Comparison of ENCODE assay signal across 21 mouse cellular contexts in genomic region chr13:78177381-78177950, GRCm38 (mm10). TPM values are rescaled to one million over a fixed set of nuclear protein-coding genes. Genes with fewer than 3 reads are reported as not detected.
DNase-seq lines count a peak whose midpoint lies in the region; ATAC-seq and TF ChIP-seq lines count a peak whose summit lies in the region.
"Had no signal": no experiment of that assay in that cellular context is flagged by ENCODE, and none has a peak within 500 bp of the region (broad histone marks: within the 10 kb centered on the region; RNA-seq: fewer than 3 reads in every experiment).

No protein-coding gene starts in this region.

- no peak for ATAC-seq in stomach, embryonic 15.5 days (ENCODE audit: insufficient read depth, low FRiP score, low read depth)
- no peak for ATAC-seq in stomach, postnatal 0 days (ENCODE audit: low FRiP score, low TSS enrichment)
- no peak for ATAC-seq in forebrain, embryonic 14.5 days
- ATAC-seq in hindbrain, embryonic 15.5 days (ENCODE audit: low FRiP score, low read depth): no peak
- ATAC-seq in CD4-positive, CD25-positive, alpha-beta regulatory T cell, adult 4 months: no peak

- H3K27me3 ChIP-seq in stomach, embryonic 15.5 days (replicated peaks): peaks cover 44% of the 10 kb centered on the region
- H3K27me3 ChIP-seq in stomach, postnatal 0 days (ENCODE audit: control insufficient read depth, insufficient read depth, low read length): peaks cover 2% of the 10 kb centered on the region
- H3K27me3 ChIP-seq in forebrain, embryonic 14.5 days (replicated peaks; ENCODE audit: control insufficient read depth, insufficient read depth, low read length): peaks cover 20% of the 10 kb centered on the region
- peaks cover 33% of the 10 kb centered on the region for H3K27me3 ChIP-seq in hindbrain, embryonic 15.5 days

- no peaks in the 10 kb centered on the region for H3K36me3 ChIP-seq in stomach, embryonic 15.5 days
- H3K36me3 ChIP-seq in stomach, postnatal 0 days (ENCODE audit: control insufficient read depth, insufficient read depth, low read length): no peaks in the 10 kb centered on the region
- H3K36me3 ChIP-seq in forebrain, embryonic 14.5 days (ENCODE audit: control insufficient read depth, insufficient read depth, low read length): no peaks in the 10 kb centered on the region
- H3K36me3 ChIP-seq in hindbrain, embryonic 15.5 days: no peaks in the 10 kb centered on the region
- H3K36me3 ChIP-seq: embryonic facial prominence, embryonic 15.5 days; G1E; heart, embryonic 15.5 days; limb, embryonic 15.5 days; neural tube, embryonic 12.5 days had no signal

- H3K9me3 ChIP-seq in stomach, embryonic 15.5 days: no peaks in the 10 kb centered on the region
- H3K9me3 ChIP-seq in stomach, postnatal 0 days (ENCODE audit: control insufficient read depth, low read length): no peaks in the 10 kb centered on the region
- H3K9me3 ChIP-seq in forebrain, embryonic 14.5 days (replicated peaks; ENCODE audit: control insufficient read depth, low read length): no peaks in the 10 kb centered on the region
- no peaks in the 10 kb centered on the region for H3K9me3 ChIP-seq in hindbrain, embryonic 15.5 days
- H3K9me3 ChIP-seq: embryonic facial prominence, embryonic 15.5 days; G1E; heart, embryonic 15.5 days; limb, embryonic 15.5 days; neural tube, embryonic 12.5 days had no signal

- peaks cover 9% of the 10 kb centered on the region; the same call in 1 of the 2 replicates for H3K4me1 ChIP-seq in stomach, embryonic 15.5 days
- H3K4me1 ChIP-seq in stomach, postnatal 0 days (replicated peaks; ENCODE audit: control insufficient read depth, insufficient read depth): no peaks in the 10 kb centered on the region
- H3K4me1 ChIP-seq in forebrain, embryonic 14.5 days (ENCODE audit: control insufficient read depth, insufficient read depth, low read length): peaks cover 10% of the 10 kb centered on the region; the same call in 1 of the 2 replicates
- H3K4me1 ChIP-seq in hindbrain, embryonic 15.5 days (replicated peaks): peaks cover 21% of the 10 kb centered on the region

- H3K9ac ChIP-seq in stomach, embryonic 15.5 days: no peak overlapping the region
- no peak overlapping the region for H3K9ac ChIP-seq in stomach, postnatal 0 days (ENCODE audit: low read length)
- H3K9ac ChIP-seq in forebrain, embryonic 14.5 days (ENCODE audit: low read length): peak overlapping the region; percentile 81
- H3K9ac ChIP-seq in hindbrain, embryonic 15.5 days: no peak overlapping the region
- H3K9ac ChIP-seq: embryonic facial prominence, embryonic 15.5 days; heart, embryonic 15.5 days; limb, embryonic 15.5 days; neural tube, embryonic 12.5 days had no signal

- H3K4me2 ChIP-seq in stomach, embryonic 15.5 days: no peak overlapping the region
- H3K4me2 ChIP-seq in stomach, postnatal 0 days (replicated peaks; ENCODE audit: low read depth): no peak overlapping the region
- peak overlapping the region; percentile 55 for H3K4me2 ChIP-seq in forebrain, embryonic 14.5 days (ENCODE audit: low read length)
- H3K4me2 ChIP-seq in hindbrain, embryonic 15.5 days: peak overlapping the region; percentile 69; the same call in 1 of the 2 replicates
- H3K4me2 ChIP-seq: embryonic facial prominence, embryonic 15.5 days; heart, embryonic 15.5 days; limb, embryonic 15.5 days had no signal

- no peak for TF ChIP-seq EP300 in stomach, postnatal 0 days (optimal IDR thresholded peaks at IDR 0.05)

- no peak for DNase-seq in stomach, postnatal 0 days (ENCODE audit: low spot score)
- DNase-seq in forebrain, embryonic 14.5 days (ENCODE audit: low spot score): peak; percentile 42
- DNase-seq in liver: no peak
- DNase-seq in urinary bladder, adult 18-20 months (ENCODE audit: low spot score in 2 of 2): no peak
- DNase-seq: adrenal gland, postnatal 10 days; cerebellum, adult 11-12 months; cerebellum, postnatal 36 days; heart, adult 18-20 months; kidney, adult 18-20 months; kidney, postnatal 14 days; lung, adult 18-20 months; right cerebral cortex, postnatal 14 days; thymus, postnatal 25 days had no signal

- no peak overlapping the region for H3K4me3 ChIP-seq in stomach, embryonic 15.5 days (replicated peaks)
- H3K4me3 ChIP-seq in stomach, postnatal 0 days (ENCODE audit: low read depth, low read length): no peak overlapping the region
- peak overlapping the region; percentile 33 for H3K4me3 ChIP-seq in forebrain, embryonic 14.5 days (ENCODE audit: low read depth, low read length)
- H3K4me3 ChIP-seq in hindbrain, embryonic 15.5 days: no peak overlapping the region
- H3K4me3 ChIP-seq: embryonic facial prominence, embryonic 15.5 days; heart, embryonic 15.5 days; limb, embryonic 15.5 days; neural tube, embryonic 12.5 days had no signal

- no peak for TF ChIP-seq CTCF in stomach, postnatal 0 days (IDR thresholded peaks at IDR 0.05; ENCODE audit: low read depth)

- WGBS in stomach, embryonic 15.5 days: 10% methylated on average over 5 of the region's 5 CpGs
- WGBS in stomach, postnatal 0 days: 20% methylated on average over 5 of the region's 5 CpGs
- 22% methylated on average over 5 of the region's 5 CpGs for WGBS in forebrain, embryonic 14.5 days
- 19% methylated on average over 5 of the region's 5 CpGs for WGBS in hindbrain, embryonic 15.5 days

- H3K27ac ChIP-seq in stomach, embryonic 15.5 days: 0 out of 2 replicates have a peak overlapping the region, but pooled peaks have one; percentile 31
- no peak overlapping the region for H3K27ac ChIP-seq in stomach, postnatal 0 days (replicated peaks)
- H3K27ac ChIP-seq in forebrain, embryonic 14.5 days (ENCODE audit: low read depth, low read length): peak overlapping the region; percentile 96
- peak overlapping the region; percentile 84 for H3K27ac ChIP-seq in hindbrain, embryonic 15.5 days (replicated peaks)
- H3K27ac ChIP-seq: embryonic facial prominence, embryonic 15.5 days; heart, embryonic 15.5 days; limb, embryonic 15.5 days; neural tube, embryonic 12.5 days had no signal

RNA-seq across cellular contexts. Expression of gene Nr2f1, which starts 22.1 kb away (rescaled TPM):
- 11.6 and 11.7 TPM in 2 replicates for polyA plus RNA-seq in stomach, embryonic 15.5 days (2015; fragmentation: Nextera tagmentation; extraction: Ambion mirVana)
- polyA plus RNA-seq in stomach, postnatal 0 days (2015; fragmentation: Nextera tagmentation; extraction: Ambion mirVana): 5.8 and 6.3 TPM in 2 replicates
- 75.7 and 82.0 TPM in 2 replicates for polyA plus RNA-seq in forebrain, embryonic 14.5 days (2014; fragmentation: Nextera tagmentation; extraction: Ambion mirVana)
- polyA plus RNA-seq in hindbrain, embryonic 15.5 days (2015; fragmentation: Nextera tagmentation; extraction: Ambion mirVana): 51.8 and 57.4 TPM in 2 replicates
- polyA plus RNA-seq in CD4-positive, CD25-positive, alpha-beta regulatory T cell, adult 4 months (2017; shearing (Covaris generic)): not detected

Comparison
In these comparisons a context has a peak if more than half of its experiments do, and no peak if none do; other contexts are left out.
1. H3K4me2 ChIP-seq: peak in forebrain, embryonic 14.5 days (single experiment) and hindbrain, embryonic 15.5 days (single experiment); none in stomach, embryonic 15.5 days (single experiment) and stomach, postnatal 0 days (single experiment).